Mouse (Mus musculus) cortical plate, adult 2 months (tissue): ENCODE measurements around the gene Pla2g15. TPM values are rescaled to one million over a fixed set of nuclear protein-coding genes. Genes with fewer than 3 reads are reported as not detected.

ENCODE experiments used
- H3K27ac ChIP-seq: fragments of 200-500 bp; 2 replicates; pipeline ENCODE4 v1.5.1; 2012; ENCODE audit warnings: low read length, control low read depth, inconsistent platforms; ENCODE audit not compliant: insufficient read depth
- H3K4me1 ChIP-seq: fragments of 200-500 bp; 2 replicates; pipeline ENCODE4 v1.6.1; 2011; ENCODE audit warnings: low read length; ENCODE audit not compliant: control insufficient read depth, insufficient read depth
- H3K4me3 ChIP-seq: fragments of 200-500 bp; 2 replicates; pipeline ENCODE4 v1.5.1; 2011; ENCODE audit warnings: mild to moderate bottlenecking, low read length, control low read depth; ENCODE audit not compliant: insufficient read depth
- CTCF ChIP-seq: fragments of 200-500 bp; IDR thresholded peaks from 2 replicates; pipeline ENCODE4 v1.5.1; 2011; ENCODE audit warnings: mild to moderate bottlenecking, control low read depth, low read length; ENCODE audit not compliant: insufficient read depth; ENCODE audit errors: extremely low read depth
- POLR2A ChIP-seq: fragments of 200-500 bp; IDR thresholded peaks from 2 replicates; pipeline ENCODE4 v1.6.1; 2011; ENCODE audit warnings: mild to moderate bottlenecking, low read length, control low read depth; ENCODE audit not compliant: insufficient read depth; ENCODE audit errors: extremely low read depth
- polyA plus RNA-seq: library from polyadenylated mRNA; depleted of rRNA; stranded (reverse); fragments of >200 nt; gene quantifications from 2 replicates; pipeline ENCODE4 v1.2.3, GENCODE M21; 2012; rRNA removed

Gene Pla2g15
- polyA plus RNA-seq, 1 experiment, result 19.9 TPM

- no peak overlapping the region for H3K27ac ChIP-seq
- no peak overlapping the region for H3K4me3 ChIP-seq
- TF ChIP-seq POLR2A (no peak), CTCF (no peak)
- H3K4me1 ChIP-seq, result peaks cover 2% of the 10 kb centered on the region; the same call in 1 of the 2 replicates
Measured at GRCm38 (mm10) chr8:106213959-106214358, 63.8 kb downstream of the Pla2g15 start.

Other genes with a start within 250 kb of the Pla2g15 start
- gene Pskh1, start 250.0 kb upstream of the Pla2g15 start, polyA plus RNA-seq, result 13.1 and 13.3 TPM in 2 replicates
- 3.4 and 3.6 TPM in 2 replicates for gene Ctrl, start 216.5 kb upstream of the Pla2g15 start, polyA plus RNA-seq
- 137 and 147 TPM in 2 replicates for gene Psmb10, start 212.0 kb upstream of the Pla2g15 start, polyA plus RNA-seq
- 54.4 and 55.7 TPM in 2 replicates for gene Lcat, start 207.0 kb upstream of the Pla2g15 start, polyA plus RNA-seq
- gene Slc12a4, start 184.3 kb upstream of the Pla2g15 start, polyA plus RNA-seq, result 23.6 and 25.8 TPM in 2 replicates
- gene Dpep3, start 171.0 kb upstream of the Pla2g15 start, polyA plus RNA-seq, result not detected in 2 replicates
- gene Dus2, start 159.1 kb upstream of the Pla2g15 start, polyA plus RNA-seq, result 25.1 and 27.4 TPM in 2 replicates
- 0.08 TPM in 1 of 2 replicates, not detected in the other for gene Dpep2nb, start 144.4 kb upstream of the Pla2g15 start, polyA plus RNA-seq
- 11.6 and 11.9 TPM in 2 replicates for gene Ddx28, start 138.5 kb upstream of the Pla2g15 start, polyA plus RNA-seq
- gene Nfatc3, start 91.6 kb upstream of the Pla2g15 start, polyA plus RNA-seq, result 7.8 and 8.1 TPM in 2 replicates
- gene Esrp2, start 13.4 kb upstream of the Pla2g15 start, polyA plus RNA-seq, result 0.06 and 0.13 TPM in 2 replicates
- gene Slc7a6, start 18.5 kb downstream of the Pla2g15 start, polyA plus RNA-seq, result 30.4 and 33.3 TPM in 2 replicates
- gene Slc7a6os, start 60.5 kb downstream of the Pla2g15 start, polyA plus RNA-seq, result 26.3 and 28.0 TPM in 2 replicates
- 33.9 and 34.4 TPM in 2 replicates for gene Prmt7, start 60.5 kb downstream of the Pla2g15 start, polyA plus RNA-seq
- gene Smpd3, start 187.6 kb downstream of the Pla2g15 start, polyA plus RNA-seq, result 26.4 and 31.9 TPM in 2 replicates